In the genomic region with DNA sequence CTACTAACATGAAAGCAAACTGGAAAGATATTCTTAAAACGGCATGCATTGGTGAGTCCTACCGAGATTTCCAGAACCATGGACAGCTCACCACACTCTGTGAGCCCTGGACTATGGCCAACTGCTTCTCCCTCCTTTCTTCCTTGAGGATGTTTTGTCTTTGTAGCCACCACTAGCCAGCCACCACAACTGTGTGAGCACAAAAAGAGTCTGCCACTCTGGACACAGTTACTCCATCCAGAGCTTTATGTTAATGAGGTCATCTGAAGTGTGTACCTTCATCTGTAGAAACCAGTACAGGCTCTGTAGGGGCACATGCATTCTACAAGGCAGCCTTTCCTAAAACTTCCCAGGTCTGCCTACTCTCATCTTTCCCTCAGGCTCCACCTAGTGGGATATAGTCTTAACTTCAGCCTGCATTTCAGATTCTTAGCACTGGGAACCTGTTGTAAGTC, we compare ENCODE assay signal across 10 mouse cellular contexts. TPM values are rescaled to one million over a fixed set of nuclear protein-coding genes. Genes with fewer than 3 reads are reported as not detected.
DNase-seq lines count a peak whose midpoint lies in the region; ATAC-seq and TF ChIP-seq lines count a peak whose summit lies in the region.
"Had no signal": no experiment of that assay in that cellular context is flagged by ENCODE, and none has a peak within 500 bp of the region (broad histone marks: within the 10 kb centered on the region; RNA-seq: fewer than 3 reads in every experiment).

No protein-coding gene starts in this region.

- no peak overlapping the region for H3K9ac ChIP-seq in hindbrain, embryonic 15.5 days
- no peak overlapping the region for H3K9ac ChIP-seq in limb, embryonic 11.5 days (ENCODE audit: low read length)

- H3K4me1 ChIP-seq in hindbrain, embryonic 15.5 days (replicated peaks): no peaks in the 10 kb centered on the region
- H3K4me1 ChIP-seq in limb, embryonic 11.5 days (ENCODE audit: control insufficient read depth, insufficient read depth, low read length): no peaks in the 10 kb centered on the region
- H3K4me1 ChIP-seq: megakaryocyte, embryonic 14.5 days had no signal

- no peak overlapping the region for H3K4me3 ChIP-seq in hindbrain, embryonic 15.5 days
- no peak overlapping the region for H3K4me3 ChIP-seq in limb, embryonic 11.5 days (ENCODE audit: low read depth, low read length)
- H3K4me3 ChIP-seq: megakaryocyte, embryonic 14.5 days had no signal

- H3K36me3 ChIP-seq in hindbrain, embryonic 15.5 days: no peaks in the 10 kb centered on the region
- H3K36me3 ChIP-seq in limb, embryonic 11.5 days (ENCODE audit: control insufficient read depth, insufficient read depth, low read length): no peaks in the 10 kb centered on the region

- TF ChIP-seq CTCF in Patski (IDR thresholded peaks at IDR 0.05): peak; percentile 45

- POLR2A ChIA-PET in Patski (lab: Charles Lee): no interaction called here

- H3K9me3 ChIP-seq in hindbrain, embryonic 15.5 days: no peaks in the 10 kb centered on the region
- H3K9me3 ChIP-seq in limb, embryonic 11.5 days (ENCODE audit: control insufficient read depth, low read length): no peaks in the 10 kb centered on the region

- no peak overlapping the region for H3K27ac ChIP-seq in hindbrain, embryonic 15.5 days (replicated peaks)
- H3K27ac ChIP-seq in limb, embryonic 11.5 days (replicated peaks; ENCODE audit: low read depth, low read length): no peak overlapping the region

- in situ Hi-C loops in Patski (cut with MboI; ENCODE audit: low pct_unique_long_range_greater_than_20kb): no loop called here

- peak; percentile 40 for DNase-seq in gastrocnemius, postnatal 10 days
- no peak for DNase-seq in gastrocnemius, adult 8-10 months (ENCODE audit: low spot score in 2 of 2)
- DNase-seq in Patski (ENCODE audit: low read depth, low spot score): peak; percentile 12
- peak; percentile 54 to 69 for DNase-seq in cerebellum, postnatal 25 days
- peak; percentile 76 for DNase-seq in limb, embryonic 11.5 days (ENCODE audit: low spot score)
- peak; percentile 63 for DNase-seq in ovary, postnatal 14 days (ENCODE audit: low spot score)
- DNase-seq in thymus, postnatal 4 days: no peak

- H3K4me2 ChIP-seq in hindbrain, embryonic 15.5 days: no peak overlapping the region
- H3K4me2 ChIP-seq in limb, embryonic 11.5 days (ENCODE audit: low read depth, severe bottlenecking): no peak overlapping the region

- H3K27me3 ChIP-seq in Patski: no peaks in the 10 kb centered on the region
- H3K27me3 ChIP-seq in hindbrain, embryonic 15.5 days: no peaks in the 10 kb centered on the region
- H3K27me3 ChIP-seq in limb, embryonic 11.5 days (ENCODE audit: control insufficient read depth, insufficient read depth, low read length): no peaks in the 10 kb centered on the region
- H3K27me3 ChIP-seq: megakaryocyte, embryonic 14.5 days had no signal

- no peak for ATAC-seq in Patski
- ATAC-seq in hindbrain, embryonic 15.5 days (ENCODE audit: low FRiP score, low read depth): peak; percentile 80
- ATAC-seq in limb, embryonic 11.5 days (ENCODE audit: insufficient number of reproducible peaks, low FRiP score, low TSS enrichment, low read depth): no peak

- CTCF ChIA-PET in Patski (lab: Charles Lee): interaction anchor here (1.0 to 1.1 kb wide), 2 partner anchors 469 to 1262 kb away, joined by 4 read pairs; no protein-coding TSS in a partner anchor

- WGBS in hindbrain, embryonic 15.5 days: 17% methylated on average over 2 of the region's 2 CpGs
- WGBS in limb, embryonic 11.5 days: 10% methylated on average over 2 of the region's 2 CpGs

RNA-seq across cellular contexts. Expression of a gene that starts 43.6 kb away (rescaled TPM):
- not detected for total RNA-seq in gastrocnemius, postnatal 10 days (2021)
- not detected for total RNA-seq in gastrocnemius, adult 8-10 months (2022)
- polyA plus RNA-seq in Patski (2021): not detected
- polyA plus RNA-seq in hindbrain, embryonic 15.5 days (2015; fragmentation: Nextera tagmentation; extraction: Ambion mirVana): 0.64 and 1.2 TPM in 2 replicates
- polyA plus RNA-seq in limb, embryonic 11.5 days (2014; fragmentation: Nextera tagmentation; extraction: Ambion mirVana): not detected in 2 replicates
- polyA plus RNA-seq: frontal cortex, adult 2 months had no signal

Comparison
In these comparisons a context has a peak if more than half of its experiments do, and no peak if none do; other contexts are left out.
1. DNase-seq: peak in gastrocnemius, postnatal 10 days (single experiment), Patski (single experiment), cerebellum, postnatal 25 days (2 of 2), limb, embryonic 11.5 days (single experiment) and ovary, postnatal 14 days (single experiment); none in gastrocnemius, adult 8-10 months (0 of 2) and thymus, postnatal 4 days (single experiment).